Mouse (Mus musculus) cerebellum, adult 2 months (tissue): Measurements from ENCODE around the gene Traf6.

ENCODE experiments used
- CTCF ChIP-seq: fragments of 200-500 bp; IDR thresholded peaks from 2 replicates; pipeline ENCODE4 v1.5.1; 2011; ENCODE audit warnings: low read depth, mild to moderate bottlenecking, control low read depth, low read length, moderate library complexity, borderline replicate concordance; ENCODE audit not compliant: insufficient read depth
- POLR2A ChIP-seq: fragments of 200-500 bp; IDR thresholded peaks from 2 replicates; pipeline ENCODE4 v1.6.1; 2011; ENCODE audit warnings: low read length, control low read depth, borderline replicate concordance; ENCODE audit not compliant: insufficient read depth

GRCm38 (mm10) chr2:101711608-101712007 lies 33.4 kb downstream of the Traf6 start:
- TF ChIP-seq POLR2A (no peak), CTCF (no peak)
